15 mouse cellular contexts compared by ENCODE assay signal in the genomic region with DNA sequence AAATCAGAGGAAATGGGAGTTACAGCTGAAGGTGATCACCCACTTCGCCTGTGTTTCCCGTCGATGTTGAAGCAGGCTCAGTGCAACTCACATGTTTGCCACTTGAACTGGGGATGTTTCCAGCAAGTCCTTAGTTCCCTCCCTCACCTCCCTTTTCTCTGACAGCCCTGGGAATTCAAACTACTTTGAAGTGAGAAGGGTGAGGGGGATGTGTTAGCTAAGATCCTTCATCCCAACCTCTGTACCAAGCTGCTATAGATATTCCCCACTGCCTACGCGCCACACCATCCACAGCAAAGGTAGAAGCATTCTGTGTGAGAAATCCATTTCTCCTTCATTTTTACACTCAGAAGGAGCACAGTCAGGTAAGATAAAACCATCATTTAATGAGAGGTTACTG. TPM values are rescaled to one million over a fixed set of nuclear protein-coding genes. Genes with fewer than 3 reads are reported as not detected.
DNase-seq lines count a peak whose midpoint lies in the region.
"Had no signal": no experiment of that assay in that cellular context is flagged by ENCODE, and none has a peak within 500 bp of the region (broad histone marks: within the 10 kb centered on the region; RNA-seq: fewer than 3 reads in every experiment).

No protein-coding gene starts in this region.

- intact Hi-C loops in left cerebral cortex, postnatal 4 days (cut with DNase I) = no loop called here

- peak; percentile 2 to 15 for DNase-seq in left cerebral cortex, adult 18-20 months (ENCODE audit: low spot score in 2 of 2)
- DNase-seq in left cerebral cortex, postnatal 4 days = no peak
- DNase-seq in right cerebral cortex, postnatal 25 days = peak; percentile 4
- DNase-seq in right cerebral cortex, postnatal 14 days = no peak
- peak; percentile 1 to 16 for DNase-seq in right cerebral cortex, postnatal 36 days (ENCODE audit: low spot score in 2 of 2)
- no peak for DNase-seq in thymus, postnatal 10 days (ENCODE audit: low spot score in 2 of 2)
- DNase-seq: adrenal gland, adult 8-10 months; adrenal gland, postnatal 36 days; cerebellum, adult 11 months; cerebellum, adult 9-10 months; cerebellum, postnatal 25 days; gastrocnemius, postnatal 10 days; heart, adult 18-20 months; heart, postnatal 10 days; heart, postnatal 4 days had no signal

RNA-seq across cellular contexts. Expression of a gene that starts 18.7 kb away (rescaled TPM):
- total RNA-seq in left cerebral cortex, adult 18-20 months (2021) = 1 to 10 TPM in 1 of 2 experiments, under 1 TPM in 1; 0.79 to 1.1 TPM
- total RNA-seq in left cerebral cortex, postnatal 4 days (2021) = under 1 TPM; 0.22 to 0.24 TPM

Comparison
In these comparisons a context has a peak if more than half of its experiments do, and no peak if none do; other contexts are left out.
1. DNase-seq: peak in left cerebral cortex, adult 18-20 months (2 of 2), right cerebral cortex, postnatal 25 days (single experiment) and right cerebral cortex, postnatal 36 days (2 of 2); none in left cerebral cortex, postnatal 4 days (single experiment), right cerebral cortex, postnatal 14 days (single experiment) and thymus, postnatal 10 days (0 of 2).